Mouse (Mus musculus) forebrain, embryonic 12.5 days (tissue): ENCODE measurements around the gene Msi2. TPM values are rescaled to one million over a fixed set of nuclear protein-coding genes. Genes with fewer than 3 reads are reported as not detected.

Source experiments
- ATAC-seq: fragments of 200-750 bp; cut with Nextera tagmentation; 2 replicates; pipeline ENCODE4 v1.8.0; 2017; ENCODE audit warnings: moderate TSS enrichment; ENCODE audit not compliant: low FRiP score
- H3K27ac ChIP-seq: fragments of 300-500 bp; sonication (generic); 2 replicates; pipeline ENCODE4 v1.5.1; 2016; ENCODE audit warnings: mild to moderate bottlenecking
- H3K27me3 ChIP-seq: fragments of 300-500 bp; sonication (generic); 2 replicates; pipeline ENCODE4 v1.6.1; 2016; ENCODE audit warnings: mild to moderate bottlenecking
- H3K36me3 ChIP-seq: fragments of 300-500 bp; sonication (generic); replicated peaks from 2 replicates; pipeline ENCODE4 v1.6.1; 2016; ENCODE audit warnings: mild to moderate bottlenecking
- H3K4me1 ChIP-seq: fragments of 300-500 bp; sonication (generic); 2 replicates; pipeline ENCODE4 v1.6.1; 2016
- H3K4me2 ChIP-seq: fragments of 300-500 bp; sonication (generic); 2 replicates; pipeline ENCODE4 v1.6.1; 2016; ENCODE audit warnings: mild to moderate bottlenecking, moderate library complexity
- H3K4me3 ChIP-seq: fragments of 300-500 bp; sonication (generic); replicated peaks from 2 replicates; pipeline ENCODE4 v1.5.1; 2016; ENCODE audit warnings: mild to moderate bottlenecking
- H3K9ac ChIP-seq: fragments of 300-500 bp; sonication (generic); 2 replicates; pipeline ENCODE4 v1.6.1; 2016; ENCODE audit warnings: mild to moderate bottlenecking
- H3K9me3 ChIP-seq: fragments of 300-500 bp; sonication (generic); 2 replicates; pipeline ENCODE4 v1.6.1; 2016
- WGBS: fragments of 180-500 bp; shearing (Covaris S2); methylation state at CpG from one replicate; pipeline ENCODE4 v1.1.7; 2016; 5-methylcytosine and 5-hydroxymethylcytosine counted together
- polyA plus RNA-seq: library from polyadenylated mRNA; unstranded; fragments of >200 nt; fragmentation: Nextera tagmentation; extraction: Ambion mirVana; gene quantifications from 2 replicates; pipeline ENCODE4 v1.2.1, GENCODE M21; 2016

Gene Msi2
- polyA plus RNA-seq, result 34.9 and 35.8 TPM in 2 replicates

DNA sequence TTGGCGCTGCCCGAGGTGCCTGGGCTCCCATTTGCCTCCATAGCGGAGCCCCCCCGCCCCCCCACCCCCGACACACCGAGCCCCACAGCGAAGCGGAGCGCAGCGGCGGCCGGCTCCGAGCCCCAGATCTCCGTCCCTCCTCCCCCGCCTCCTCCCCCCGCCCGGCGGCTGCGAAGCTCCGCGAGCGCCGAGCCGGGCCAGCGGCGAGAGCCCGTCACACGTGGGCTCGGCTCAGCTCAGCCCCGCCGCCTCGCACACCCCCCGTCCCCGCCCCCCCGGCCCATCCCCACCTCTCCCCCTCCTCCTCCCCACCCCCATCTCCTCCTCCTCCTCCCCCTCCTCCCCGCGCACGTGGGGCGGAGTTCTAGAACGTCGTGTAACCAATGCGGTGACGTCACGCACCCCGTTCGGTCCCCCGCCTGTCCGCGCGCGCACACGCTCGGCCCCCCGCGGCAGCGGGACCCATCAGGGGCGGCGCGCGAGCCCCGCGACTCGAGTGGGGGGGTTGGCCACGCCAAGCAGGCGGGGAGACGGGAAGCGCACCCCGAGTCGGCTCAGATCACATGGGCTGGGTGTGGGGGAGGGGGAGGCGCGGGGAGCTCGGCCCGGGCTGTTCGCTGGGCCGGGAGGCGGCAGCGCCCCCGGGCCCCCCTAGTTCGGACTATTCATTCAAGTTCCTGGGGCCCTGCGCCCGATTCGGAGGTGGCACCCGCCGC lies at the start of gene Msi2:
Msi2 (minus strand) TSS at position 464 of the 716 bp plus-strand sequence.
- peak within 1 kb of the TSS; percentile 97 for H3K4me3 ChIP-seq
- peak within 1 kb of the TSS; percentile 96 for H3K27ac ChIP-seq
- WGBS, result 2% methylated on average over 45 of the region's 84 CpGs
- peaks cover 58% of the 10 kb centered on the region for H3K4me1 ChIP-seq
- peak within 1 kb of the TSS; percentile 98 for H3K9ac ChIP-seq
- H3K36me3 ChIP-seq, result no peaks in the 10 kb centered on the region
- H3K27me3 ChIP-seq, result 0 out of 2 replicates have a peak, but pooled peaks cover 6% of the 10 kb centered on the region
- no peaks in the 10 kb centered on the region for H3K9me3 ChIP-seq
- peak; percentile 86 for ATAC-seq
- peak within 1 kb of the TSS; percentile 81 for H3K4me2 ChIP-seq

DNA sequence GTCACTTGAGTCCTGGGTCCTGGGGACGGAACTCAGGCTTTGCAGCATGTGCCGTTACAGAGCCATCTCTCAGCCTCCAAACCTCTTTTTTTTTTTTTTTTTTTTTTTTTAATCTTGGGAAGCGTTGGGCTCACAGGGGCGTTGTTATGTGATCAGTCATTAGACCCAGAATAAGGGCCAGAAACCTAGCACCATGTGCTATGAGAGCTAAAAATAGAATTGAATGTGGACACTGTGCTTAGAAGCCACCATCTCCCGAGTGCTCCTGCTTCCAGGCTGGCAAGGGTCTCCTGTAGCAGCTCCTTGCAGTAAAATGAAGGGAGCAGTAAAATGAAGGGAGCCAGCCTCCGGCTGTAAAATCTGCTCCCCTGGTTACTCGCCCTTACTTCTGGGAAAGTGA lies 47.3 kb upstream of the Msi2 start:
- Histone ChIP-seq H3K4me3 (no peak overlapping the region), H3K4me2 (no peak overlapping the region), H3K4me1 (peaks cover 20% of the 10 kb centered on the region), H3K27ac (peak overlapping the region; percentile 42; the same call in 1 of the 2 replicates), H3K27me3 (peaks cover 4% of the 10 kb centered on the region; the same call in 1 of the 2 replicates), H3K9ac (no peak overlapping the region), H3K9me3 (no peaks in the 10 kb centered on the region), H3K36me3 (no peaks in the 10 kb centered on the region)
- ATAC-seq, result no peak
- 55% methylated on average over 7 of the region's 7 CpGs for WGBS

DNA sequence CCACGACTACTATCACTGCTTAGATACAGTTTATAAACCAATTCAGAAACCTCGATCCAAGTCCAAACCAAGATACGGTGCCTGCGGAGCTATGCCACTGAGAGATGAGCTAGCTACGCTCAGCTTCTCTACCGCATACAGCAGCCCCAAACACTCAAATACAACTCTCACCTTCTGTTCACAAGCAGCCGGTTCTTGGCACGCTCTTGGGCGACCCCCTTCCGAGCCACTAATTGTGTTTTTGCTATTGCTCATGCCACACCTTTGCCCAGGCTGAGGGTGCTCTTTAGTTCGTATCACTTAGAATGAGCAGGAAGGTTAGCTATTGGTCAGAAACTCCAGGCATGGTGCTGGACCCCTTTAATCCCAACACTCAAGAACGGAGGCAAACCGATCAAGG lies 45.1 kb upstream of the Msi2 start:
- Histone ChIP-seq H3K27me3 (no peaks in the 10 kb centered on the region), H3K4me2 (no peak overlapping the region), H3K9me3 (no peaks in the 10 kb centered on the region), H3K4me3 (no peak overlapping the region), H3K9ac (no peak overlapping the region), H3K4me1 (peaks cover 23% of the 10 kb centered on the region), H3K27ac (0 out of 2 replicates have a peak overlapping the region, but pooled peaks have one; percentile 20), H3K36me3 (no peaks in the 10 kb centered on the region)
- 90% methylated on average over 13 of the region's 13 CpGs for WGBS
- ATAC-seq, result no peak

DNA sequence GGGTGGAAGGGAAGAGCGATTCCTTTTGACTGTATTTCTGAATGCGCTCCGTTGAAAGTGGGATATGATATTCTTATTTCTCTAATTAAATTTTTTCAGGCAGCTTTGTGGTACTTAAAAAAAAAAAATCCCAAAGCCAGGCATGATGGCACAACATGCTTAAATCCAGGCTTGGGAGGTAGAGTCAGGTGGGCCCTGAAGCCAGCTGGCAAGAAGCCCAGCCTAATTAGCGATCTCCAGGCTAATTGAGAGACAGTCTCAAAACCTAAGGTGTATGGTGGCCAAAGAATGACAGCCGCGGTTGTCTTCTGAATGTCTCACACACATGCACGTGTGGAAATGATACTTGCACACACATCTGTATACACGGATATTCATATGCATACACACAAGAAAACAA lies 41.2 kb upstream of the Msi2 start:
- no peak for ATAC-seq
- Histone ChIP-seq H3K4me2 (no peak overlapping the region), H3K9me3 (no peaks in the 10 kb centered on the region), H3K27me3 (no peaks in the 10 kb centered on the region), H3K4me3 (no peak overlapping the region), H3K27ac (peak overlapping the region; percentile 56; the same call in 1 of the 2 replicates), H3K4me1 (peaks cover 15% of the 10 kb centered on the region), H3K9ac (no peak overlapping the region), H3K36me3 (no peaks in the 10 kb centered on the region)
- 72% methylated on average over 8 of the region's 8 CpGs for WGBS

DNA sequence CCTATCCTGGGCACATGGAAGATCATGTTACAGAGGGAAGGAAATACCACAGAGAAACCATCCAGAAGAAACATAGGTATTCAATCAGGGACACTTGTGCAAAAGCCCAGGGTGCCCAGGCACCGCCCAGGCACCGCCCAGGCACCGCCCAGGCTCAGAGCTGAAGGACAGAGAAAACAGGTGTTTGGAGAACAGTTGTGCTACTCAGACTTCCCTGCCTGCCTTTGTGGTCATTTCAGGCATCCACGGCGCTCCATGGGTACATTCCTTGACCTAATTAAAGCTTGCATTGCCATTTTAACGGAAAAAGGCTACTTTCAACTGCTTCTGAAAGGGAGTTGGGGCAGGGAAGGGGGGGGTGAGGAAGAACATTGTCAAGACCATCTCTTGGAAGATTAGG lies 40.1 kb upstream of the Msi2 start:
- H3K9me3 ChIP-seq, result no peaks in the 10 kb centered on the region
- no peak overlapping the region for H3K4me3 ChIP-seq
- H3K9ac ChIP-seq, result no peak overlapping the region
- no peak overlapping the region for H3K4me2 ChIP-seq
- peaks cover 11% of the 10 kb centered on the region for H3K4me1 ChIP-seq
- no peaks in the 10 kb centered on the region for H3K36me3 ChIP-seq
- ATAC-seq, result no peak
- 17% methylated on average over 6 of the region's 6 CpGs for WGBS
- no peak overlapping the region for H3K27ac ChIP-seq
- no peaks in the 10 kb centered on the region for H3K27me3 ChIP-seq

DNA sequence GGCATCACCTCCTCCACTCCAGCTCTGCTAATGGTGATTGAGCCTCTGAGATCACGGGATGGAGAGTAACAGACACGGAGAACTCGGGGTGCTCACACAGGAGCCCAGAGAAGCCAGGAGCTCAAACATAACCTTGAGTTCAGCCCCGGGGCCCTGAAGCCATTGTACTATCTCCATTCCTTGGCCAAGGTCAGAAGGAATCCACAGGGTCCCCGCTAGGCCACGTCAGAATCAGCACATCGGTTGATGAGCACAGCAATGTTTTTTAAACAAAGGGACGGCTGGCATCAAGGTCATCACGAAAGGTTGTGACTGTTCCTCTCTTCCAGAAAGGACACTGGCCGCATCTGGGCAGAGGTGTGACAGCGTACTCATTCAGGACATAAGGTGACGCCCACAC lies 27.0 kb upstream of the Msi2 start:
- no peaks in the 10 kb centered on the region for H3K9me3 ChIP-seq
- 87% methylated on average over 12 of the region's 12 CpGs for WGBS
- ATAC-seq, result no peak
- no peak overlapping the region for H3K4me3 ChIP-seq
- 0 out of 2 replicates have a peak, but pooled peaks cover 3% of the 10 kb centered on the region for H3K4me1 ChIP-seq
- H3K27ac ChIP-seq, result no peak overlapping the region
- H3K4me2 ChIP-seq, result no peak overlapping the region
- H3K36me3 ChIP-seq, result no peaks in the 10 kb centered on the region
- H3K27me3 ChIP-seq, result no peaks in the 10 kb centered on the region
- H3K9ac ChIP-seq, result no peak overlapping the region

DNA sequence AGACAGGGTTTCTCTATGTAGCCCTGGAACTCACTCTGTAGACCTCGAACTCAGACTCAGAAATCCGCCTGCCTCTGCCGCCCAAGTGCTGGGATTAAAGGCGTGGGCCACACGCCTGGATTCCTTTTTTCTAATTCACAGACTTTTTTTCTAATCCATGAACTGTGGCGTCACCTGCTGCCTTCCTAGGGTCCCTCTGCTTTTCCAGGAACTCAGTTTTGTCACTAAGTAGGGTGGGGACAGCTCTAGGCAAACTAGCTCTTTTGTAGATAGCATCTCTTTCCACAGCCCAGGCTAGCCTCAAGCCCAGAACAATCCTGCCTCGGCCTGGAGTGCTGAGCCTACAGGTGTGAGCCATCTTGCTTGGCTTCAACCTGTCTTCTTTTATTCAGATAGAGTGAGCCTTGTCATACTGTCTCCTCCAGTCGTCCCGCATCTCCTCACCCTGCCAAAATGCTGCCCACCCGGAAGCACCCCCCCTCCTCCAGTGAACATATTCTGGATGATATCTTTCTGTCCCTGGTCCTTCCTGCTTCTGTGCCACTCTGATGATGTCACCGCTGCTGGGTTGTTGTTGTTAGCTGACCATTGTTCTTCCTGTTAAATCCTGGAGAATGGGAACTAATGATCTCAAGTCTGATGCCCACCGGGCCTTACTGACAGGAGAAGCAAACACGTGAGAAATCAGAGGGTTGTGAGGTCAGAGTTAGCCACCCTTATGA lies 21.4 kb upstream of the Msi2 start:
- Histone ChIP-seq H3K27me3 (peaks cover 5% of the 10 kb centered on the region; the same call in 1 of the 2 replicates), H3K4me2 (no peak overlapping the region), H3K9me3 (no peaks in the 10 kb centered on the region), H3K9ac (no peak overlapping the region), H3K4me1 (no peaks in the 10 kb centered on the region), H3K27ac (no peak overlapping the region), H3K4me3 (no peak overlapping the region), H3K36me3 (no peaks in the 10 kb centered on the region)
- ATAC-seq, result no peak
- WGBS, result 82% methylated on average over 13 of the region's 13 CpGs

DNA sequence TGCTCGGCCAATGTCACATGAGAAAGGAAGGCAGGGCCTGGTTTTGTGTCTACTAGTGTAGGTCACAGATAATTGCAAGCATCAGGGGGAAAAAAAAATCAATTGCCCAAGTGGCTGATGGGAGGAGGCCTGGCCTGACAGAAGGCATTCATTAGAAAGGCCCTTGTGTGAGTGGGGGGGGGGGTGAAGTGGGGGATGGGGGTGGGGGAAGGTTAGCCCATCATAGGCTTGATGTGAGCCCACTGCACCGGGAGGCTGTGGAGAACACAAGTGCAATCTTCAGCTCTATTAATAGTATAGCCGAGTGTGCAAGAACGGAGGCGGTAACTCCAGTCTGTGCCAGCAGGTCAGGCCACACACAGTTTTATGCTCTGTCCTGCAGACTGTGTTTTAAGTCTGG lies 11.1 kb upstream of the Msi2 start:
- 33% methylated on average over 5 of the region's 5 CpGs for WGBS
- no peaks in the 10 kb centered on the region for H3K36me3 ChIP-seq
- peaks cover 25% of the 10 kb centered on the region for H3K4me1 ChIP-seq
- no peaks in the 10 kb centered on the region for H3K27me3 ChIP-seq
- H3K27ac ChIP-seq, result peak overlapping the region; percentile 47
- ATAC-seq, result peak; percentile 75
- no peak overlapping the region for H3K4me2 ChIP-seq
- H3K9ac ChIP-seq, result no peak overlapping the region
- no peak overlapping the region for H3K4me3 ChIP-seq
- H3K9me3 ChIP-seq, result no peaks in the 10 kb centered on the region

DNA sequence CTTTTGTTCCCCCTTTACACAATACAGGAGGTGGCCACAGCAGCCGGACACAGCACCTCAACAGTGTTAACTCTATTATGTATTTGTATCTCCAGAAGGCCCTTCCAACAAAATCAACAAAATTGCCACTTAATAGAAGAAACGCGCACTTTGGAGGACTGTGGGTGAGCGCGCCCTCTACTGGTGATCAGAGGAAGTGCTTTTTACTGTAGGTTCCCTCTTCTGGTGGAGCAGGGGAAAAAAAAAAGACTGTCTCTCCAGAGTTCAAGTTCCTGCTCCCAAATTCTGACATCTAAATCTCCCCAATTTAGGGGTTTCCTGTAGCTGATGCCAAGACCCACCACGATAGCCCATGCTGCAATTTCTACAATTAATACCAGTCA lies 10.2 kb upstream of the Msi2 start:
- Histone ChIP-seq H3K27ac (0 out of 2 replicates have a peak overlapping the region, but pooled peaks have one; percentile 3), H3K9ac (no peak overlapping the region), H3K4me1 (peaks cover 25% of the 10 kb centered on the region), H3K4me3 (no peak overlapping the region), H3K27me3 (no peaks in the 10 kb centered on the region), H3K9me3 (no peaks in the 10 kb centered on the region), H3K4me2 (no peak overlapping the region), H3K36me3 (no peaks in the 10 kb centered on the region)
- ATAC-seq, result no peak
- WGBS, result 7% methylated on average over 6 of the region's 6 CpGs

DNA sequence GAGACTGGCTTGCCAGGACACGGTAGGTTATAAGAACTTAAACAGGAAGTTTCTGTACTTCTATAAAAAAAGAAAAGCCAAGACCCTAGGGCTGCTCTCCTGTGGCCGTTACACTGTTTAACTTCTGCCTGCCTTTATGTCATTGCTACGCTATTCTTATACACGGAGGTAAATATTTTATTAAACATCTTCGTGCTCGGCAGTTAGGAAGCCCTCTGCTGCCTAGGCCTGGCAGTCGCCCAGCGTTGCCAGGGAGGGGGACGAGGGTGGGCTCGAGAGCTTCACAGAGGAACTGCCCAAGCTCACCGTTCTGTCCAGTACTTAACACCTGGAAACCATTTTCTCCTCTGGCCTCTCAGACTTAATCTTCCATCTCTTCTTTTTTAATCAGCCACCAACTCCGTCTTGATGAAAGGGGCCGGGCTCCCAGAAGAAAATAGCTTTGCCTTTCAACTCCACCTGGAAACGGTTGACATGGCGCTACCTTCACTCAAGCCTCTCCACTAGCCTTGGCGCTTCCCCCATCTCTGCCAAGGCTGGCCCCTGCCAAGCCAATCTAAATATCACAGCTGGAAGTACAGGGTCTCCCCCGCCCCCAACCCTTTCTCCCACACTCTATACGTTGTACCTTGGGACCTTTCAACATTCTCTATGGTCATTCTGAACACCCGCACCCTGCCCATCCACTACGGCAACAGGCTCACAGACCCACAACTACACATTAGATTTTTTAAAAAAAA lies 9.6 kb upstream of the Msi2 start:
- WGBS, result 59% methylated on average over 20 of the region's 20 CpGs
- H3K4me2 ChIP-seq, result no peak overlapping the region
- no peaks in the 10 kb centered on the region for H3K9me3 ChIP-seq
- ATAC-seq, result peak; percentile 41; the same call in 1 of the 2 replicates
- H3K4me1 ChIP-seq, result peaks cover 28% of the 10 kb centered on the region
- H3K4me3 ChIP-seq, result no peak overlapping the region
- 0 out of 2 replicates have a peak overlapping the region, but pooled peaks have one; percentile 3 for H3K27ac ChIP-seq
- no peaks in the 10 kb centered on the region for H3K36me3 ChIP-seq
- H3K27me3 ChIP-seq, result no peaks in the 10 kb centered on the region
- no peak overlapping the region for H3K9ac ChIP-seq

DNA sequence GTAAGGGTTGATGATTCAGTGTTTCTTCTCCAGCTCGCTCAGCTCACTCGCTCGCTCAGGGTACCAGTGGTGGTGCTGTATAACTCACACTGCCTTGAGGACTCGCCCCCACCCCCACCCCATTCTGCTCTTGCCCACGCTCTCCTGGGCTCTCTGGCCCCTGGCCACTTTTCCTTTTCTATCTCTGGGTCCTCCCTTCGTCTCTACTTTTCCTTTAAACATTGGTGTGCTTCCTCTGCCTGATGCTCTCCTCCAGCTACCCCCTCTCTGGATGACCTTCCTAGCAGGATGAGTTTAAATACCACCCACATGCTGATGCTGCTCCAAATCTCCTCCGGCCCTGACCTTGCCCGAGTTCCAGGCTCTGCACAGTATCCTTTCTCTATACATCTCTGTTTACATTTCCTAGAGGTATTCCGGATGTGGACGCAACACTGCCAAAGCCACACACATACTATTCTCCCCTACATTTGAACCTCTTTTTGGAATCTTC lies 2.9 kb upstream of the Msi2 start:
- Histone ChIP-seq H3K9ac (no peak overlapping the region), H3K27ac (no peak overlapping the region), H3K36me3 (no peaks in the 10 kb centered on the region), H3K9me3 (no peaks in the 10 kb centered on the region), H3K4me3 (no peak overlapping the region), H3K27me3 (0 out of 2 replicates have a peak, but pooled peaks cover 6% of the 10 kb centered on the region), H3K4me2 (no peak overlapping the region), H3K4me1 (peaks cover 28% of the 10 kb centered on the region)
- 66% methylated on average over 10 of the region's 10 CpGs for WGBS
- no peak for ATAC-seq
